Mouse (Mus musculus) neural tube, embryonic 10.5 days (tissue): ENCODE results near the gene Acd.

Experiments used
- DNase-seq: peaks from one replicate; pipeline ENCODE4 v3.0.0-alpha.2; 2017; ENCODE audit warnings: low spot score; ENCODE audit errors: extremely low spot score

Acd gene

GRCm38 (mm10) chr8:105648929-105649328 lies 52.0 kb downstream of the Acd start:
- no peak for DNase-seq
